Mouse (Mus musculus): ENCODE measurements at regions not wholly inside any gene's neighbourhood (a gene's known extent, or its start where the extent isn't known, plus 50 kb on each side); places are given as distances from the start of the nearest gene placed in this dataset.

DNA sequence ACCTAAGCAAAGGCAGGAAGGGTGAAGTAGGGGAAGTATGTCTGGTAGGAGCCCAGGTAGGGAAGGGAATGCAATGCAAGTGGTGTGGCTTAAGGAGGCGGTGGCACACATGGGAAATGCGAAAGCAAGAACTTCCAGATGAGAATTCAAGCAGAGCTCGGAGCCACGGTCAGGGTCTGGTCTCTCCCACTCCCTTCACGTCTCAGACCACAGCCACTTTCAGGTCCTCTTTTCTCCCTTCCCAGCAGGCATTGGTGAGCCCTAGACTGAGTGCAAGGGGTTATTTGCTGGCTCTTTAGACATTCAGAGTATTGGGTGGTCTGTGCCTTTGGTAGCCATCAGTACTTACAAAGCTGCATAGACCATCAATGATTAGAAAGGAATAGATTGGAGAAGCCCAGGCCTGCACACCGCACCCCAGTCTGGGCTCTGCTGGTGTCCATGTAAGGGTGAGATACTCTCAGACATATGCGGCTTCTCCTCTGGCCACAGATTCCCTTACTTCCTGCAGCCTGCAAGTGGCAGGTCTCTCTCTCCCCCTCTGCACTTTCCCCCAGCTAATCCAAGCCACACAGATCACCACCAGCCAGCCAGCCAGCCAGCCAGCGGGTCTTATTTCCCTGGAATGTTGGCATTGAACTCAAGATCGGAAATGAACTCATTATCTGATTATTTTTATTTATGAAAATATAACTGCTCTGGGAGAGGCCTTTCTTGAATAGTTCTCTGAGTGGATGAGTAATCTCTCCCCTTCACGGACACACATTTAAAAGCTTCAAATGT lies 113.6 kb downstream of the Zfp36l2 start:
- DNase-seq (ENCODE audit: low spot score in 2 of 2), result no peak

DNA sequence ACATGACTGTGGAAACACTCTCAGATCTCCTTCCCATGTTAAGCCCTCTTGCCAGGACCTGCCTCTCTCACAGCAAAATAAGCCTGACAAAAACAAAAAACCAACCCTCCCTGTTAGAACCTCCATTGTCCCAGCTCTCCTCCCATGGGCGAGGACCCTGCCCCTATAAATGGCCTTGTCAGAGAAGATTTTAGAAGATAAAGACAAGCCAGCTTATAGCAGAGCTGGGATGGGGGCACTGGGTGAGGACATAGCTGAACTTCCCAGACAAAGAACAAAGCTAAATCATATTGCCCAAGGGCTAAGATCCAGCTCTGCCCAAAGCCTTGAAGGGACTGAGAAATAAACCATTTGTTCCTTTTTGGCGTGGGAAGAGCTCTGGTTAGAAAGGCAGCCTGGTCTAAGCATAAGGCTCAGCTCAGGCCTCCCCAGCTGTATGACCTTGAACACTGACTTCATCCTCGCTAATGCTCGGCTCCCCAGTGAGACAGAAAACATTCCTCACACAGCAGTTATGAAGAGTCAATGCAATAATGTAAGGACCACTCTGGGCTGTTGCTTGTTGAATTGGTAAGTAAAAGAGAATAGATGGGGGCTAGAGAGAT lies 115.2 kb downstream of the Zfp36l2 start:
- no peak for DNase-seq (ENCODE audit: low spot score in 2 of 2)

DNA sequence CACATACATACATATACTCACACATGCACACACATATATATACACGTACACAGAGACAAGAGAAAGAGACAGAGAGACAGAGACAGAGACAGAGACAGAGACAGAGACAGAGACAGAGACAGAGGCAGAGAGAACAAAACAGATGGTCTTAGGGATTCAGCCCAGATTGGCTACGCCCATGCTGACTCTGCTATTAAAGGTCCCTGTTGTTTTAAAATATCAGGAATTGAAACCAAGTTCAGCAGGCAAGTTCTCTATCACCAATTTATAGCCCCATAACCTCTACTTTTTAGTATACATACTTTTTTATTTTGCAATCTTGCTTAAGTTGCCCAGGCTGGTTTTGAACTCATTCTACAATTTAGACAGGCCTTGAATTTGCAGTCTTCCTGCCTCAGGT lies 115.9 kb downstream of the Zfp36l2 start:
- DNase-seq (ENCODE audit: low spot score in 2 of 2), result no peak

DNA sequence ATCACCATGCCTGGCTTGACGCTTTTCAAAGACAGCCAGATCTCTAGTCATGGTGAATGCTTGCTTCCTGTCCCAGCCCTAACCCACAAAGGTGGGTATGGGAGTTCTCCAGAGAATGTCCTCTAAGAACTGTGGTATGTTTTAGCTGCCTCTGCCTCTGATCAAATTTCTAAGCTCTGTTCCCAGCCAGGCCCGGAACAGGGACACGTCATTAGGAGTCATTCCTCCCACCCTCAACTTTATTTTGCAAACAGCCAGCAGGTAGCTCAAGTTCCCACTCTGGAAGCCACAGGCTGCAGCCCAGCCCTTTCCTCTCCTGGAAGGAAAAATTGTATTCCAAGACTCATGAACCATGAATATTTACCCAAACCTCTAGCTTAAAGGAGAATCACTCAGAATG lies 117.2 kb downstream of the Zfp36l2 start:
- no peak for DNase-seq (ENCODE audit: low spot score in 2 of 2)

DNA sequence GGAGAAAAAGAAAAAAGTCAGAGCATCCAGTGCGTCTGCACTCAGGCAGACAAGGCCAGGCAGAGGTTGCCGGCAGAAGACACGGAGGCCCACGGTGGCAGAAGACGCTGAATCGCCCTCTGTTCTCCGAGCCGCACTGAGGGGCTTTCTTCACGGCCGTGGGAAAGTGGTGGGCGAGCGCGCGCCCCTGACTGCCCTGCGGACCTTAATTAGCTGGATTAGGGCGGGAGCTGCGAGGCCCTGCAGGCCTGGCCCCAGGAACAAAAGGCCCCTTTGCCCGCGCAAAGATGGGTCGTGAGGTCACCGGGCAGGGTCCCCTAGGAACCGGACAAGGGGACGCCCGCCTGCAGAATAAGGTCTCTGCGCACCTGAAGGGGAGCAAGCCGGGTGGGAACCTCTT lies 120.6 kb downstream of the Zfp36l2 start:
- no peak for DNase-seq (ENCODE audit: low spot score in 2 of 2)

DNA sequence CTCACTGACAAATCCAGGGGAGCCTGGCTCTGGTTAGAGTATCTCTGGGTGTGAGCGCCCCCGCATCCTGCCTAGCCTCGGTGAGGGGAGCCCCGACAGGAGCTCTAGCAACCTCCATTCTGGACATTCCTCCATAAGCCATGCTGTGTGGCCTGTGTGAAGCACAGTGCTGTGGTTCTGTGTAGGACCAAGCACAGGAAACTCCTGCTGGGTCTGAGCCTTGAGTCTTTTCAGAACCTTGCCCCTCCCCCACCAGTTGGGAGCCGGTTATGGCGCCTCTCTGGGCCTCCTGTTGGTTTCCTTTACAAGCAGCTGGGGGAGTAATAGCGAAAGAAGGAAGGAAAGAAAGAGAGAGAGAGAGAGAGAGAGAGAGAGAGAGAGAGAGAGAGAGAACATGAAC lies 124.0 kb downstream of the Zfp36l2 start:
- DNase-seq (ENCODE audit: low spot score in 2 of 2), result no peak

DNA sequence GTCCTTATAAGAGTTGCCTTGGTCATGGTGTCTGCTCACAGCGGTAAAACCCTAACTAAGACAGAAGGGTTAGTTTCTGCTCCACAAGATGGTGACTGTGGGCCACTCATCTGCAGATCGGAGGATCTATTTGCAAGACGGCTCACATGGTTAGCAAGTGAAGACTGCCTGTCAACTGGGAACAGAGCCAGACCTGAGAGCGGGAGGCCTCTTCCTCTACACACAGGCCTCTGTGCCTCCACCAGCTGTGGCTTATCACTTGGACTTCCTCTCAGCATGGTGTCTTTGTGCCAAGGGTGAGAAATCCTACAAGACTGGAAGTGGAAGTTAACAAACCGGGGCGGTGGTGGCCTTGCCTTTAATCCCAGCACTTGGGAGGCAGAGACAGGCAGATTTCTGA lies 126.1 kb downstream of the Zfp36l2 start:
- DNase-seq (ENCODE audit: low spot score in 2 of 2), result no peak

DNA sequence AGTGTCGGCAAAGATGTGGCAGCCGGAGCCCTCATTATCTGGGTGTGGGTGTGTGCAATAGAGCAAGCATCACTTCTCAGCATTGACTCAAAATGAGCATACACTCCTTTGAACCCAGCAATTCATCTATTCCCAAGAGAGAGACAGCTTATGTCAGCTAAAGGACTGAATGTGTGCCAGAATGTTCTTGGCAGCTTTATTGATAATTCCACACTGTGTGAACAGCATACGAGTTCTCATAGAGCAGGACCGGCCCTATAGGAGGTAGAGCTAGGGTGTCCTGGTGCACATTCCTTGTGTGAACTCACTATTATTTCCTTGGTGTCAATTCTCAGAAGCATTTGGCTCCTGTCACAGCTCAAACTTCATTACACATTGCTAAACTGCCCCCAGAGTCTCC lies 131.3 kb downstream of the Zfp36l2 start:
- no peak for DNase-seq (ENCODE audit: low spot score in 2 of 2)

DNA sequence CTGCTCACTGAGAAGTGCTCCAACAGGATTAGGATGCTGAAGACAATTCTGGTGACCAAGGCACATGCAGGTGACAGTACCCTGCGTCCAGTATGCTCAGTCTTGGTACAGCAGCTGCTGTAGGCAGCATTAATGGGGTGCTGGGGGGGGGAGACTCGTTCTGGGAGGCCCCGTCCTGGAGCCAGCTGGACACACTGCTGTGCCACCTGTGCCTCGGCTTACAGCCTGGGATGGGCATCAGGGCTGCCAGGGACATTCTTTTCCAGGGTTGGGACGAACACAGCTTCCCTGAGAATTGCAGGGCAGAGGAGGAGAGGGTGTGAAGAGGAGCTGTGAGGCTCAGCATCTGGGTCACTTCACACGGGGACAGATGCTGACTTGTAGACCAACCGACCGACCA lies 135.3 kb downstream of the Zfp36l2 start:
- no peak for DNase-seq (ENCODE audit: low spot score in 2 of 2)

DNA sequence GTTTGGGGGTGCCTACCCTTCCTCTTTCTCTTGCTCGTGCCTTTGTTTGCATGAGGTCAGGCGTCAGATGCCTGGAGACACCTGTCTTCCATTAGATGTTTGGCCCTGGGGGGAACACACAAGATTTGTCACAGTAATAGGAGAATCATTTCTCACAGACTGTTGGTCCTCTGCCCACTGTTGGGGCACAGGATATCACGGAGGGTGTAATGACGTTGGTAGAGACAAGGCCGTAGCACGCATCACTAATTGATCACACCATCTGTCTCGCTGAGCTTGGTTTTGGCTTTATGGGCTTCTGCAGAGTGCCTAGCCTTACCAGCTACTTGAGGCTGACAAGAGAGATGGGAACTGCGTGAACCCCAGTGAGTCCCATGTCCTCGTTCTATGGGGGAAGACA lies 136.5 kb downstream of the Zfp36l2 start:
- DNase-seq (ENCODE audit: low spot score in 2 of 2), result no peak

DNA sequence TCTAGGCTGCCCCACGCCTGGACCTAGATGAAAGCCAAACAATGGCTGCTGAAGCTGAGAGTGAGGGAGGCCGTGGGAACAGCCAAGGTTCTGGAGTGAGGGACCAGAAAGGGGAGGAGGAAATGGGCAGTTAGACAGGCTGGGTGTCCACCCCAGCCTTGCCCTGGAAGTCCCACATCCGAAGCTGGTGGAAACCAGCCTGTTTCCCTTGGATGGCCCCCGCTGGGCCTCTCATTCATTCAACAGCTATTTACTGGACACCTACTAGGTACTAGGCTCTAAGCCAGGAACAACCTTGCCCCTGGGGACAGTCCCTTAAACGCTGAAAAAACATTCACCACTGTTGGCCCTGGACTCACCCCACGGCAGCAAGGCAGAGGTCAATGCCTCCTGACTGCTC lies 139.2 kb downstream of the Zfp36l2 start:
- no peak for DNase-seq (ENCODE audit: low spot score in 2 of 2)

DNA sequence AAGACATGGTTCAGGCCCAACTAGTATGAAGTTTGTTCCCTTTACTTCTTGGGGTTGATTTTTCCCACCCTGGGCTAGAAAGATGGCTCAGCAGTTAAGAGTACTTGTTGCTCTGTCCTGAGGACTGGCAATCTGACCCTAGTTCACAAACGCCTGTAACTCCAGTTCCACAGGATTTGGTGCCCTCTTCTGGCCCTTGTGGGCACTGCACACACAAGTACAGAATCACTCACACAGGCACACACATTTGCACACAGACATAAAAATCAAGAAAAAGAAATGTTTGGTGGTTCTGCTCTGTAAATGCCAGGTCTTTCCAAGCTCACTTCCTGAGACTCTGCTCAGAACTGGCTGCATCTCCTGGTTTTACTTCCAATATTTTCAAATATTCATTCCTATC lies 140.2 kb downstream of the Zfp36l2 start:
- DNase-seq (ENCODE audit: low spot score in 2 of 2), result no peak

DNA sequence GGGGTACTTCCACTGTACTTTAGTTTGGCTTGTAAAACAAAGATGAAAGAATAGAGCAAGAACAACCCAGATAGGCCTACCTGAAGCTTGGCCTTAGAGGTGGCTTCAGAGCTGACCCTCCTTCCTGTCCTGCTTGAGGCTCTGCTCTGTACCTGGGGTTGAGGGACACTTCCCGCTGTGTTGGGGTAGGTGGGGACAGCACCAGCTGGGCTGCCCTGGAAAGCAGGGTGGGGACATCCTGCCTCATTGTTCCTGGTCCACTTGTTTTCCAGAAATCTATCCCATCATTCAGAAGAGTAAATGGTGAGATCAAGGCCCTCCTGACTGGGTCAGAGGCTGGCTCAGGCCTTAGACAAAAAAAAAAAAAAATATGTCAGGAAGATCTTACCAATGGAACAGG lies 141.9 kb downstream of the Zfp36l2 start:
- no peak for DNase-seq (ENCODE audit: low spot score in 2 of 2)

DNA sequence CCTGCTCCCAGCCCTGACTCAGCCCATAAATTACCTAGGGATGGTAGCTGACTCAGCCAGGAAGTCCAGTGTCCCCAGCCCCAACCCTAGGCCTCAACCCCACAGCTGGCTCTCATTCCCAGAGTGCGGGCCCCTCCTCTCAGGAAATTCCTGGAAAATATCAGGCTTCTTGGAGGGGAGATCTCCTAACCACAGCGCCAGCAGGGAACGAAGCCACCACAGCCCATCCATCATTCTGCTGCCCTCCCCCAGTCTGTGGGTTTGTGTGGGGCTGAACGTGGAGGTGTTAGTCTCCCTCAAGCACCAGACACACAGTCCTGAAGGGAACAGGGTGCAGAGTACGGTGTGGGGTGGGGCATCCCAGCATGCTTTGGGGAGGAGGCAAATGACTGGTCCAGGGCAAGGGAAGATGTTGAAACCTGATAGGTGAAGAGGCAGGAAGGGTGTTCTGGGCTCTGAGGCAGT lies 143.2 kb downstream of the Zfp36l2 start:
- DNase-seq (ENCODE audit: low spot score in 2 of 2), result no peak

DNA sequence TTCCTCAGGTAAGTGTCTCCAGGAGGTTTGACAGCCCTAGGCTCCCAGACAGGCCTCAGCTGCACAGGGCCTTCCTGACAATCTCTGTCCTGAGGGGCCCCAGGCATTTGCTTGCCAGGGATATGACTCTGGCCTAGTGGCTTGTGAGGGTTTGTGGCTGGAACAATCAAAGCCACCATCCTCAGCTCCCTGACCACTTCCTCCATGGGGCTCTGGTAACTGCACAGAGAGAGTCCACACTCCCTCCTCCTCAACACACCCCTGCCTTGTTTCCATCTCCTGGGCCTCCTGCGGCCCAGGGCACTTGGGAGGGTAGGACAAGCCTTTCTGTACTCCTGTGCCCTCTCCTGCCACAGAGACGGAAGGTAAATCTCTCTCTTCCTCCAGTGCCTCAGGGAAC lies 144.6 kb downstream of the Zfp36l2 start:
- DNase-seq (ENCODE audit: low spot score in 2 of 2), result no peak

DNA sequence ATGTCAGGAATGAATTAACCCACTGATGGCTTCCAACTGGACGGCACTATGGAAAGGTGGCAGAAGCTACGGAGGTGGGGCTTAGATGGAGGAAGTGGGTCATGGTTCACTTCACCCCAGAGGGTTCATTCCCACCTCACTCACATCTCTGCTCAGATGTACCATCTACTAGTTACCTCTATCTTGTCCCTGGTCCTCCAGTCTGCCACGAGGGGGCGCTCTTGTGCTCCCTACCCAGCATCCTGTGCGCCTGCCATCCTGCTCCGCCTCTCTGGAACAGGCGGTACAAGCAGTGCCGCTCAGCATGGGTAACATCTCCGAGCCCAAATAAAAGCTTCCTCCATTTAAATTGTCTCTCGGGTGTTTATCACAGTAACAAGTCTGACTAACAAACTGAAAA lies 148.3 kb downstream of the Zfp36l2 start:
- DNase-seq (ENCODE audit: low spot score in 2 of 2), result no peak

DNA sequence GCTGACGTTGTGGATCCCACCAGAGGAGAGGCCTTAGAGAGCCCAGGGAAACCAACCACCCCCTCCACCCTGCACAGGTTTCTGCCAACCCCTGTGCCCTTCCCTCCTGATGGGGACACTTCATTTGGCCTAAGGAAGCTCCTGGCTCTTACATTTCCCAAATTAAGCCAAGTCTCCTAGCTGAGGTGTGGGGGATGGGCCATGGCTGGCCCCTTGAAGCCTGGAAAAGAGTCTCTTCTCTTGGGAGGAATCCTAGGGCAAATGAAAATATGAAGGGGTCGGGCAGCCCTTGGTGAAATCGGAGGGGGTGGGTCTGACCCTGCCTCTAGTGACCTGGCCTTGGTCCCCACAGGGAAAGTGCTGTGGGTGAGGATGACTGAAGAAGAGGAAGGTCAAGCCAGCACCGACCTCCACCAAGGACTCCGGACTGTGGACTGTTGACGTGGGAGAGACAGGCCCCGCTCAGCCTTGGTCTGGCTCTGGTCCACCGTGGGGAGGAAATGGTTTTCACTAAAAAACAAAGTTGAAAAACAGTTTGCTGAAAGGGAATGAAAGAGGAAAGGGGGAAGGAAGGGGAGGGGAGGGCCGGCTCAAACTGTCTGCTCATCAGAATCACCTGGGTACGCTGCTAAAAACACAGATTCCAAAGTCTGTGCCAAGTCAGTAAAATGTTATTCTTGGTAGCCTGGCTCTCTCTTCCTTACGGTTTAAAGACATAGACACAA lies 150.0 kb downstream of the Zfp36l2 start:
- DNase-seq (ENCODE audit: low spot score in 2 of 2), result no peak

DNA sequence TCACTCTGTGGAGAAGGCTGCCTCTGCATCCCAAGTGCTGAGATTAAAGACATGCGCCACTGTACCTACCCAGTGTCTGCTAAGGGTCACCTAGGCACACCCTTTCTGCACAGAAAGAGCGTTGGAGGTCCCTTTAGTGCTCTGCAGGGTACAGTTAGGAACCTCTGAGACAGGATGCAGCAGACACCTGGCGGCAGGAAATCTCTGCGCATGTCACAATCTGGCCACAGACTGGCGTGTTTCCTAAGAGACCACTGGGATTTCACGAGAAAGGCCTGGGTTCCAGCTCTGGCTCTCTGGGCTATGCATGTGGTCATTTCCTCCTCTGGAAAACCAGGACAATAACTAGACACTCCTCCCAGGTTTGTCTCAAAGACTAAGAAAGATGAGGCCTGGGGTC lies 151.7 kb downstream of the Zfp36l2 start:
- no peak for DNase-seq (ENCODE audit: low spot score in 2 of 2)

DNA sequence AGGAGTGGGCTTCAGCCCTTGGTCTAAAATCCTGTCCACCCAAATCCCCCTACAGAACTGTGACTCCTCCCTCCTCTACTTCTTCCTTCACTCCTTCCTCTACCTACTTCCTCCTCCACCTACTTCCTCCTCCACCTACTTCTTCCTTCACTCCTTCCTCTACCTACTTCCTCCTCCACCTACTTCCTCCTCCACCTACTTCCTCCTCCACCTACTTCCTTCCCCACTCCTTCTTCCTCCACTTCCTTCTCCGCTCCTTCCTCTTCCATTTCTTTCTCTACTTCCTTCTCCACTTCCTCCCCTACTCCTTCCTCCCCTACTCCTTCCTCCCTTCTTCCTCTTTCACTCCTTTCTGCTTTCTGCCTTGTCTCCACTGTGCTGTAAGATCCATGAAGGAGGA lies 152.9 kb downstream of the Zfp36l2 start:
- no peak for DNase-seq (ENCODE audit: low spot score in 2 of 2)

DNA sequence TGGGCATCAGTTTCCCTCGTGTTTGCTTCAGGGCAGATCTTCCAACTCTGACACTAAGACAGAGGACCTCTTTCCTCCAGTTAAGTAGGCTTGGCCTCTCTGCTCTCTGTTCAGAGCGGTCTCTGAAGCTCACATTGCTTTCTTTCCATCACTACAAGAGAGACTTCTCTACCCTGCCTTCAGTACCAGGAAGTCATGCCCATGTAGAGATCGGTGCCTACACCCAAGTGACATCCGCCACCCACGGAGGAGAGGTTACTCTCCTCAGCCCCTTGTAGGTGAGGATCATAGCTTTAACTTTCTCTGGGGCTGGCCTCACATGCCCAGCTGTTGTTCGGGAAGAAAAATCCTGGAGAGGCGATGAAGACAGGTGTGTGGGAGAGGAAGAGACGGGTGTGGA lies 155.3 kb downstream of the Zfp36l2 start:
- DNase-seq (ENCODE audit: low spot score in 2 of 2), result no peak

DNA sequence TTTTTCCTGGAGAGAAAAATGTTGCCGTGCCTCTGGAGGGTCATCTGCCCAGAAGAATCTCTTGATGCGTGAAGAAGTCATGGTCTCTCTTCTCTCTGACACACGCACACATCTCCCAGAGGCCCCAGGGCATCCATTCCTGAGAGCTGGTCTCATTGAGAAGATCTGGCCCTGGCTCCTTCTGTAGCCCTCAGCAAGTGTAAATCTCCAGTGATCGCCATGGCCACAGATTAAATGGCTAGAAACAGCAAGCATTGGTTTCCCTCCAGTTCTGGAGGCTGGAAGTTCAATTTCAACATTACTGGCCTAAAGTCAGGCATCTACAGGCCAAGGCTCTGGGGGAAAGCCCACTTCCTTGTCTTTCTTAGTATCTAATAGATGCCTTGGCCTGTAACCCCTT lies 155.9 kb downstream of the Zfp36l2 start:
- no peak for DNase-seq (ENCODE audit: low spot score in 2 of 2)

DNA sequence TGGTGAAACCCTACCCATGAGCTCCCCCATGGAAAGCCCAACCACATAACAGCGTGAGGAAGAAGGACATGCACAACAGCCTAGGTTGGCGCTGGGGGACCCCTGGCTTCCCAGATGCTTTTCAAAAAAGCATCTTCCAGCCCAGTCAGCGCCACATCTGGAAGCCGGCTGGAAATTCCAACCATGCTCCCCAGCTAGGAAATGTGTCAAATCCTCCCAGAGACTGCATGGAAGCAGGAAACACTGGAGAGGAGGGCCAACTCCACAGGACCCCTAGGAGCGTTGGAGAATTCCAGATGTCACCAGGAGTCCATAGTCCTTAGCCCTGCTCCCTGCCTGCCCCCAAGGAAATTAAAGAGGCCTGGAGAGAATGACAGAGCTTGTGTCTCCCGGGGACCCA lies 156.4 kb downstream of the Zfp36l2 start:
- no peak for DNase-seq (ENCODE audit: low spot score in 2 of 2)

DNA sequence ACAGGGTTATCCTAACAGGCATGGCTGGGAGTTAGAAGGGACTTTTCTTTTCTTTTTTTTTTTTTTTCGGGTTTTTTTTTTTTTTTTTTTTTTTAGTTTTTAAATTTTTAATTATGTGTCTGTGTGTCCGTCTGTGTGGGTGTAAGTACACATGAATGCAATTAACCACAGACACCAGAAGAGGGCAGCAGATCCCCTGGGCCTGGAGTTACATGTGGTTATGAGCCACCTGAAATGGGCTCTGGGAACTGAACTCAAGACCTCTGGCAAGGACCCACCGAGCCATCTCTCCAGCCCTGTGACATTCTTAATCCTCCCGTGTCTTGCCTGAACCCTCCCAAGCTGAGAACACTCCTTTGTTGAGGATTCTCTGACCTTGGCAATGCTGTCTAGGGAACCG lies 157.0 kb downstream of the Zfp36l2 start:
- no peak for DNase-seq (ENCODE audit: low spot score in 2 of 2)
